Mouse (Mus musculus) neural tube, embryonic 11.5 days (tissue): Measurements from ENCODE around the gene Kcnip2. TPM values are rescaled to one million over a fixed set of nuclear protein-coding genes. Genes with fewer than 3 reads are reported as not detected.

Source experiments
- ATAC-seq: fragments of 200-750 bp; cut with Nextera tagmentation; 2 replicates; pipeline ENCODE4 v1.8.0; 2017; ENCODE audit warnings: moderate number of reproducible peaks, mild to moderate bottlenecking, moderate TSS enrichment, moderate library complexity; ENCODE audit not compliant: insufficient read depth, low FRiP score, low TSS enrichment
- DNase-seq: peaks from one replicate; pipeline ENCODE4 v3.0.0-alpha.2; 2015; ENCODE audit warnings: low spot score
- H3K27ac ChIP-seq: fragments of 300-500 bp; sonication (generic); 2 replicates; pipeline ENCODE4 v1.5.1; 2014; ENCODE audit warnings: low read depth, mild to moderate bottlenecking, low read length
- H3K27me3 ChIP-seq: fragments of 300-500 bp; sonication (generic); 2 replicates; pipeline ENCODE4 v1.6.1; 2014; ENCODE audit warnings: mild to moderate bottlenecking, low read length, mixed read lengths; ENCODE audit not compliant: control insufficient read depth, insufficient read depth
- H3K36me3 ChIP-seq: fragments of 300-500 bp; sonication (generic); 2 replicates; pipeline ENCODE4 v1.6.1; 2014; ENCODE audit warnings: mild to moderate bottlenecking, low read length, moderate library complexity, mixed read lengths; ENCODE audit not compliant: control insufficient read depth, insufficient read depth
- H3K4me1 ChIP-seq: fragments of 300-500 bp; sonication (generic); 2 replicates; pipeline ENCODE4 v1.6.1; 2014; ENCODE audit warnings: low read length, mixed read lengths; ENCODE audit not compliant: control insufficient read depth, insufficient read depth
- H3K4me2 ChIP-seq: fragments of 300-500 bp; sonication (generic); 2 replicates; pipeline ENCODE4 v1.6.1; 2014; ENCODE audit warnings: low read depth, mild to moderate bottlenecking, moderate library complexity
- H3K4me3 ChIP-seq: fragments of 300-500 bp; sonication (generic); 2 replicates; pipeline ENCODE4 v1.5.1; 2014; ENCODE audit warnings: low read depth, low read length
- H3K9ac ChIP-seq: fragments of 300-500 bp; sonication (generic); 2 replicates; pipeline ENCODE4 v1.6.1; 2014; ENCODE audit warnings: mild to moderate bottlenecking, low read length
- H3K9me3 ChIP-seq: fragments of 300-500 bp; sonication (generic); 2 replicates; pipeline ENCODE4 v1.6.1; 2016; ENCODE audit warnings: low read length; ENCODE audit not compliant: control insufficient read depth
- WGBS: fragments of 180-500 bp; shearing (Covaris S2); extraction: QIAGEN DNeasy Blood & Tissue Kit; methylation state at CpG from one replicate; pipeline ENCODE4 v1.1.7; 2014; 5-methylcytosine and 5-hydroxymethylcytosine counted together
- polyA plus RNA-seq: library from polyadenylated mRNA; unstranded; fragments of >200 nt; fragmentation: Nextera tagmentation; extraction: Ambion mirVana; gene quantifications from 2 replicates; pipeline ENCODE4 v1.2.1, GENCODE M21; 2014

The Kcnip2 gene
- polyA plus RNA-seq, 1 experiment from 2014 or later = 4.4 TPM

- H3K9me3 ChIP-seq = no peaks in the 10 kb centered on the region
- peaks cover 9% of the 10 kb centered on the region for H3K4me1 ChIP-seq
- no peaks in the 10 kb centered on the region for H3K27me3 ChIP-seq
- peak overlapping the region; percentile 73 for H3K4me2 ChIP-seq
- no peak for ATAC-seq
- 70% methylated on average over 8 of the region's 8 CpGs for WGBS
- H3K36me3 ChIP-seq = 0 out of 2 replicates have a peak, but pooled peaks cover 9% of the 10 kb centered on the region
- peak overlapping the region; percentile 100 for H3K4me3 ChIP-seq
- no peak overlapping the region for H3K9ac ChIP-seq
- H3K27ac ChIP-seq = no peak overlapping the region
- no peak for DNase-seq
These were observed 34.2 kb downstream of the Kcnip2 start for GRCm38 (mm10) chr19:45781676-45782075.

GRCm38 (mm10) chr19:45780350-45780915 lies 35.4 kb downstream of the Kcnip2 start:
- Histone ChIP-seq H3K27ac (no peak overlapping the region), H3K9me3 (no peaks in the 10 kb centered on the region), H3K27me3 (no peaks in the 10 kb centered on the region), H3K4me1 (peaks cover 9% of the 10 kb centered on the region), H3K4me3 (no peak overlapping the region), H3K36me3 (peaks cover 11% of the 10 kb centered on the region; the same call in 1 of the 2 replicates), H3K9ac (no peak overlapping the region), H3K4me2 (no peak overlapping the region)
- WGBS = 93% methylated on average over 13 of the region's 13 CpGs
- no peak for ATAC-seq
- no peak for DNase-seq

- no peak overlapping the region for H3K4me3 ChIP-seq
- H3K4me2 ChIP-seq = no peak overlapping the region
- H3K9me3 ChIP-seq = no peaks in the 10 kb centered on the region
- H3K4me1 ChIP-seq = peaks cover 3% of the 10 kb centered on the region
- no peaks in the 10 kb centered on the region for H3K27me3 ChIP-seq
- ATAC-seq (no peak), DNase-seq (no peak)
- no peak overlapping the region for H3K27ac ChIP-seq
- peaks cover 37% of the 10 kb centered on the region for H3K36me3 ChIP-seq
- H3K9ac ChIP-seq = no peak overlapping the region
- 80% methylated on average over 2 of the region's 2 CpGs for WGBS
These were observed 40.4 kb downstream of the Kcnip2 start for GRCm38 (mm10) chr19:45775486-45775885.

- WGBS = 93% methylated on average over 5 of the region's 5 CpGs
These were observed 44.4 kb downstream of the Kcnip2 start for GRCm38 (mm10) chr19:45771501-45771900.

GRCm38 (mm10) chr19:45760810-45761209 lies 55.1 kb downstream of the Kcnip2 start:
- no peaks in the 10 kb centered on the region for H3K27me3 ChIP-seq
- H3K4me2 ChIP-seq = no peak overlapping the region
- no peak overlapping the region for H3K4me3 ChIP-seq
- 95% methylated on average over 3 of the region's 3 CpGs for WGBS
- peaks cover 28% of the 10 kb centered on the region for H3K36me3 ChIP-seq
- DNase-seq = no peak
- H3K4me1 ChIP-seq = no peaks in the 10 kb centered on the region
- H3K9ac ChIP-seq = no peak overlapping the region
- H3K9me3 ChIP-seq = no peaks in the 10 kb centered on the region
- no peak overlapping the region for H3K27ac ChIP-seq
- ATAC-seq = no peak

More at GRCm38 (mm10) chr19:45771501-45771900, 44.4 kb downstream of the Kcnip2 start:
- ATAC-seq (no peak), DNase-seq (no peak)
- no peak overlapping the region for H3K4me2 ChIP-seq
- no peak overlapping the region for H3K9ac ChIP-seq
- no peak overlapping the region for H3K27ac ChIP-seq
- H3K4me3 ChIP-seq = no peak overlapping the region
- H3K9me3 ChIP-seq = no peaks in the 10 kb centered on the region
- H3K27me3 ChIP-seq = no peaks in the 10 kb centered on the region
- H3K4me1 ChIP-seq = no peaks in the 10 kb centered on the region
- H3K36me3 ChIP-seq = peaks cover 51% of the 10 kb centered on the region

- no peaks in the 10 kb centered on the region for H3K27me3 ChIP-seq
- H3K36me3 ChIP-seq = peaks cover 30% of the 10 kb centered on the region
- DNase-seq (no peak), ATAC-seq (no peak)
- H3K9ac ChIP-seq = no peak overlapping the region
- 95% methylated on average over 5 of the region's 5 CpGs for WGBS
- H3K27ac ChIP-seq = no peak overlapping the region
- H3K4me2 ChIP-seq = no peak overlapping the region
- no peak overlapping the region for H3K4me3 ChIP-seq
- no peaks in the 10 kb centered on the region for H3K4me1 ChIP-seq
- no peaks in the 10 kb centered on the region for H3K9me3 ChIP-seq
These were observed 57.2 kb downstream of the Kcnip2 start for GRCm38 (mm10) chr19:45758671-45759070.

- Histone ChIP-seq H3K27ac (no peak overlapping the region), H3K9me3 (no peaks in the 10 kb centered on the region), H3K4me1 (peaks cover 3% of the 10 kb centered on the region), H3K9ac (no peak overlapping the region), H3K4me2 (no peak overlapping the region), H3K36me3 (peaks cover 21% of the 10 kb centered on the region), H3K4me3 (no peak overlapping the region), H3K27me3 (no peaks in the 10 kb centered on the region)
- DNase-seq (no peak), ATAC-seq (no peak)
- 95% methylated on average over 3 of the region's 3 CpGs for WGBS
These were observed 62.3 kb downstream of the Kcnip2 start for GRCm38 (mm10) chr19:45753551-45753950.

- WGBS = 89% methylated on average over 7 of the region's 7 CpGs
- Histone ChIP-seq H3K4me1 (peaks cover 7% of the 10 kb centered on the region), H3K9me3 (no peaks in the 10 kb centered on the region), H3K4me2 (no peak overlapping the region), H3K36me3 (peaks cover 16% of the 10 kb centered on the region), H3K9ac (no peak overlapping the region), H3K4me3 (no peak overlapping the region), H3K27ac (no peak overlapping the region), H3K27me3 (peaks cover 4% of the 10 kb centered on the region; the same call in 1 of the 2 replicates)
- DNase-seq (no peak), ATAC-seq (no peak)
These were observed 64.0 kb downstream of the Kcnip2 start for GRCm38 (mm10) chr19:45751881-45752280.
